Mouse (Mus musculus) E14TG2a.4 (cell line): ENCODE data around the gene Synm.
A peak's percentile ranks its signal among the peaks of the same experiment; 100 is the strongest.

Experiments
- H3K27me3 ChIP-seq: 2 replicates; pipeline ENCODE4 v1.6.1; 2014; ENCODE audit warnings: low read length, control low read depth; ENCODE audit not compliant: insufficient read depth
- H3K36me3 ChIP-seq: 2 replicates; pipeline ENCODE4 v1.6.1; 2014; ENCODE audit warnings: low read length, control low read depth; ENCODE audit not compliant: insufficient read depth
- H3K4me1 ChIP-seq: replicated peaks from 2 replicates; pipeline ENCODE4 v1.6.1; 2014; ENCODE audit warnings: low read depth, low read length, control low read depth
- H3K4me3 ChIP-seq: replicated peaks from 2 replicates; pipeline ENCODE4 v1.5.1; 2014; ENCODE audit warnings: mild to moderate bottlenecking, low read length
- H3K9me3 ChIP-seq: 2 replicates; pipeline ENCODE4 v1.6.1; 2014; ENCODE audit warnings: low read length, control low read depth
- CTCF ChIP-seq: conservative IDR thresholded peaks from 2 replicates; pipeline ENCODE4 v1.5.1; 2014; ENCODE audit warnings: low read length
- NANOG ChIP-seq: IDR thresholded peaks from 2 replicates; pipeline ENCODE4 v1.6.1; 2014; ENCODE audit warnings: borderline replicate concordance, low read length, mixed read lengths
- POU5F1 ChIP-seq: IDR thresholded peaks from 2 replicates; pipeline ENCODE4 v1.6.1; 2014; ENCODE audit warnings: low read length, borderline replicate concordance

The Synm gene

DNA sequence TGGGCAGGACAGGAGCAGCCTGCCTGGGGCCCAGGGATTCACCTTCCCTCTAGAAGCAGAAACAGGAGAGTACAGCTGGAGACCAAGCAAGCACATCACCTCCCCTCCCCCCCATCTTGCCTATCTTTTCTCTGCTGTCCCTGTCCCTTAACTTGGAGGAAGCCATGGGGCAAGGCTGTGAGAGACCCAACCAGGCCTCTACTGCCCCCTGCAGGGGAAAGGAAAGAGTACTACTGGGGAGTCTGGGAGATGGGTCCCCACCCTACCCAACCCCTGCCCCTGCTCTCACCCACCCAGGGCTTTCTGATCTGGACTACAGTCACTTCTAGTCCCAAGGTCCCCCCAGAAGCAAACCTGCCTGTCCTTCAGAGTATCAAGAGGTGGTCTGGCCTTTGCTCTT lies 58.7 kb downstream of the Synm start:
- no peaks in the 10 kb centered on the region; the same call in 1 of the 2 replicates for H3K36me3 ChIP-seq
- H3K4me3 ChIP-seq, result no peak overlapping the region
- TF ChIP-seq NANOG (no peak), POU5F1 (no peak), CTCF (peak; percentile 54)
- peaks cover 5% of the 10 kb centered on the region; the same call in 1 of the 2 replicates for H3K9me3 ChIP-seq
- H3K27me3 ChIP-seq, result peaks cover 3% of the 10 kb centered on the region; the same call in 1 of the 2 replicates
- H3K4me1 ChIP-seq, result peaks cover 14% of the 10 kb centered on the region

DNA sequence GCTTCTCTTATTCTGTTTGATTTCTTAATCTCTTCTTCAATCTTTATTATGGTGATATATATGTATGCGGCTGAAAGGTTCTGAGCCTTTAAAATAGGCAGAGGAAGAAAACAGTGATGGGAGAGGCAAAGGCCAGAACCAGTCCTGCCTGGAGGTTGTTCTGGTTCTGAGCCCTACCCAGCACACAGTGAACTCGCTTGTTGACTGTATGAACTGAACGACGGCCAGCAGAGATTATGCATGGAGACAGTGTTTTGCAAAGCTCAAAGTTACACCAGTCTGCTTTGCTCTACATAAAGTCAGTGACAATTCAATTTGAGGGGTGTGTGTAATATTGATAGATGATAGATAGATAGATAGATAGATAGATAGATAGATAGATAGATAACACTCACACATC lies 60.2 kb downstream of the Synm start:
- H3K4me1 ChIP-seq, result peaks cover 8% of the 10 kb centered on the region; the same call in 1 of the 2 replicates
- peaks cover 5% of the 10 kb centered on the region; the same call in 1 of the 2 replicates for H3K9me3 ChIP-seq
- TF ChIP-seq NANOG (no peak), POU5F1 (no peak)
- H3K4me3 ChIP-seq, result no peak overlapping the region
- peaks cover 3% of the 10 kb centered on the region; the same call in 1 of the 2 replicates for H3K27me3 ChIP-seq
- H3K36me3 ChIP-seq, result no peaks in the 10 kb centered on the region; the same call in 1 of the 2 replicates

DNA sequence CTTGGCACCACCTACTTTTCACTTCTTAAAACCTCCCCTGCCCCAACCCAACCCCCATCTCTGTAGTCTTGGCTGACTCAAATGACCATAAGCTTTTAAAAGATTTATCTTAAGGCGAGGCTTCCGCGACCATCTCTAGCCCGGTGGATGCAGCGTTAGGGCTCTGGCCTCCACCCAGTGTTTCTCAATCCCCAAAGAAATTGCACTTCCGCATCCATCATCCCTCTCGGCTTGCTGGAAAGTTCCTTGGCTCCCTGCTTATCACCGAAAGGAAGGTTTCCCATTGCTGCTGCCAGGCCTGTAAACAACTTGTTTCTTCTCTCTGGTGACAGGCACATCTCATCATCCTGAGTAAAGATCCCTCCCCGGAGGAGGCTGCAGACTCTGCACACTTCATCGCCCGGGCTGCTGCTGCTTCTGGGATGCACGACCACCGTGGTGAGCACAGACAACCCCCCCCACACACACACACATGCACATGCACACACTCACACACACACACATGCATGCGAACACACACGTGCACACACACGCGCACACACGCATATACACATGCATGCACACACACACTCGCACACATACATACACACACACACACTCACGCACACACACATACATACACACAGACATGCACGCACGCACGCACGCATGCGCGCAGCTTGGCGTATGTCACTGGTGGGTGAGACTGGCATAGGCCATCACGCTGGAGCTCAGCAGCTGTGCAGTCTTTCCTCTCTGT lies 61.5 kb downstream of the Synm start:
- Histone ChIP-seq H3K27me3 (peaks cover 3% of the 10 kb centered on the region; the same call in 1 of the 2 replicates), H3K4me1 (peaks cover 14% of the 10 kb centered on the region; the same call in 1 of the 2 replicates), H3K4me3 (no peak overlapping the region), H3K36me3 (no peaks in the 10 kb centered on the region; the same call in 1 of the 2 replicates), H3K9me3 (peaks cover 5% of the 10 kb centered on the region; the same call in 1 of the 2 replicates)
- no peak for TF ChIP-seq NANOG
- no peak for TF ChIP-seq CTCF
- TF ChIP-seq POU5F1, result no peak

DNA sequence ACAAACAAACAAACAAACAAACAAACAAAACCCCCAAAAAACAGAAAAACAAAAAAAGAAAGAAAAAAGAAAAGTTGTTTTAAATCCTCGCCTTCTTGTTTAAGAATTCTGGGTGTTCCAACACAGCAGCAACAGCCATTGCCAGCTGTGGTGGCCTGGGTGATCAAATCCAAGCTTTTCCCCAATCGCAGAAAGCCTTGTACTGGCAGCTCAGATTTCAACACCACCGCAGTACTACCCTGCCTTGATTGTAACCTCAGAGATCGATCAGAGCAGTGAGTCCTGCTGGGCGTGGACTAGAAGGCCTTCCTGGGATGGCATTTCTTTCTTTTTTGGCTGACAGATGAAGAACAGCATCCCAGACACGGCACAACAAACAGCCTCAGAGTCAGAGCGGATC lies 63.6 kb downstream of the Synm start:
- H3K27me3 ChIP-seq, result no peaks in the 10 kb centered on the region
- H3K36me3 ChIP-seq, result no peaks in the 10 kb centered on the region
- TF ChIP-seq POU5F1 (no peak), NANOG (no peak), CTCF (no peak)
- no peaks in the 10 kb centered on the region for H3K9me3 ChIP-seq
- H3K4me1 ChIP-seq, result peaks cover 16% of the 10 kb centered on the region; the same call in 1 of the 2 replicates
- no peak overlapping the region for H3K4me3 ChIP-seq

DNA sequence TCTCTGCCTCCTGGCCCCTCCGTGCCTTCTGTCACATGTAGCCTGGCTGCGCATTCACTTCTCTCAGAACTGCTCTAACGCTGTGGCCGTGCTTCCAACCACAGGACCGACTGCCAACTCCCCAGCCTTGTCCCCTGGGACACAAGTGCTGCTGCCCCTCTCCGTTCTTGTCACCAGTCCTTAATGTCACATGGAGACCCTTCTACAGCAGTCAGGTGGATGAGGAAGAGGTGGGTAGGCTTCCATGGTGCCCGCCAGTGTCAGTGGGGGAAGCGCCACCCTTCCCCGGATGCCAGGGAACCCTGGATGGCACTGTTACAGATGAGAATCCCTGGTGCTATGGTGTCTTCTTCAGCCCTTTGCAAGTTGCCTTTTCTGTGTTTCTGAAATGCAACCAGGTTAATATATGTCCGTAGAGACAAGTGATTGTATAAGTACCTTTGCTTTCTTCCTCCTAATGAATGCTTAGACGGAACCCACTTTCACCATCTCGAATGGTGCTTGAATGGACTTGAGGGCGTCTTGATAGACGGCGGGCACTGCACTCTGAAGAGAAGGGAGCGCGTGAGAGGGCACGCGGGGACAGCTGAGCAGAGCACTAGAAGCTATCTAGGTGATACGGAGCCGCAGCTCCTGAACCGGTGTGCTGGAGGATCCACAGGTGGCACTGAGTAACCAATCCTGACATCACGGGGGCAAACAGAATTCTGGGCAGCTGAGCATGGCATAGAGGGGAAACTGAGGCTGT lies 66.6 kb downstream of the Synm start:
- H3K36me3 ChIP-seq, result peaks cover 5% of the 10 kb centered on the region; the same call in 1 of the 2 replicates
- no peaks in the 10 kb centered on the region for H3K9me3 ChIP-seq
- H3K4me3 ChIP-seq, result peak overlapping the region; percentile 37
- no peaks in the 10 kb centered on the region for H3K27me3 ChIP-seq
- peaks cover 12% of the 10 kb centered on the region; the same call in 1 of the 2 replicates for H3K4me1 ChIP-seq
- TF ChIP-seq POU5F1, result no peak
- TF ChIP-seq CTCF, result no peak
- TF ChIP-seq NANOG, result no peak

DNA sequence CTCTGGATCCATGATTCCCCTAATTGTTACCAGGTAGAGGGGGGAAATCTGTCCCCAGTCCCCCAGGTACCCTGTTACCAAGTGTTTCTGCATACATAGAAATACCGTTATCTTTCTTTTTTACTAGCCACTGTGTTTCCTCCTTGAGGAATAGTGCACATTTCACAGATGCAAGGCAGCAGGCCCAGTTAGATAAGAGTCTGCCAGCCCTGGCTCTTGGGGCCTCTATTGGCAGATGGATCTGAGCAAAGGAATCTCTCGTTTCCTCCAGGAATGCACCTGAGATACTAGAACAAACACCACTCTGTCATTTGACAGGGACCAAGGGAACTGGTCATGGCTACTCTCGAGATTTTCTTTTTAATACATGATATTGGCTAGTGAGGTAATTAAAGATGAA lies 67.4 kb downstream of the Synm start:
- no peaks in the 10 kb centered on the region for H3K9me3 ChIP-seq
- TF ChIP-seq NANOG, result no peak
- TF ChIP-seq CTCF, result no peak
- TF ChIP-seq POU5F1, result no peak
- peaks cover 12% of the 10 kb centered on the region; the same call in 1 of the 2 replicates for H3K4me1 ChIP-seq
- H3K36me3 ChIP-seq, result peaks cover 5% of the 10 kb centered on the region; the same call in 1 of the 2 replicates
- H3K27me3 ChIP-seq, result no peaks in the 10 kb centered on the region
- H3K4me3 ChIP-seq, result no peak overlapping the region

DNA sequence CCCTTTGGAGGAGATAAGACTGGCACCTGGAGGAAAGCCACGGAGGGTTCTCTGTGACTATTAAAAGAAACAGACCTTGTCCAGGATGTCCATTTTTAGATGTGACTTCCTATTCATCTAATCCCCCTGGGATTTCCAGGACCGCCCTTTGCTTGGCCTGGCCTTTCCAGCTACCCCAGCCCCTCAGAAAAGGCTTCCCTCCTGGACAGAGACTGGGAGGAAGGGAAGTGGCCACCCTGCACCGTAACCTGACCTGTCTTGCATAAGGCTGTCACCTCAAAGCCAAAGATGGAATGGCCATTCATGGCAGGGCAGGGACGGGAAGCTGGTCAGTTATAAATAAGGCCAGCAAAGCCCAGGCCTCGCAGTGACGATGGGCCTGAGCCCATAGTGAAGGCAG lies 68.5 kb downstream of the Synm start:
- Histone ChIP-seq H3K27me3 (no peaks in the 10 kb centered on the region), H3K4me3 (no peak overlapping the region), H3K4me1 (peaks cover 12% of the 10 kb centered on the region; the same call in 1 of the 2 replicates), H3K36me3 (peaks cover 5% of the 10 kb centered on the region; the same call in 1 of the 2 replicates), H3K9me3 (no peaks in the 10 kb centered on the region)
- TF ChIP-seq CTCF, result no peak
- TF ChIP-seq POU5F1, result no peak
- no peak for TF ChIP-seq NANOG

DNA sequence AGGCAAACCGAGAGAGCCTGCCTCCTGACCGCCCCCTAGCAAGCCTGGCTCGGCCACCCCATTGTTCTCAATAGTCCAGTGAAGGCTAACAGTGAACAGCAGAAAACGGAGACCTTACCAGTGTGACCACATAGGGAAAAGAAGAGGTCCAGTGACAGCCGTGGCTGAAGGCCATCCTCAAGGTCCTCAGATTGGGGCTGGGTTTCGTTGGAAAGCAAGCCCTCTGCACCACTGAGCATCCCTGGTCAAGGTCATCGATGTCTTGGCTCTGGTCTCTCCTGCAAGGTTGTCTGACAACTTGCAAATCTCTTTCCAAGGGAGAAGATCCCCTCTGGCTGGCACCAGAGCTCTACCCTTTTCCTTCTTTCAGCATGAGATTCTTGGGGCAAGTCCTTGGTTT lies 69.7 kb downstream of the Synm start:
- Histone ChIP-seq H3K4me3 (no peak overlapping the region), H3K4me1 (peaks cover 12% of the 10 kb centered on the region; the same call in 1 of the 2 replicates), H3K36me3 (peaks cover 13% of the 10 kb centered on the region), H3K9me3 (no peaks in the 10 kb centered on the region), H3K27me3 (no peaks in the 10 kb centered on the region)
- TF ChIP-seq POU5F1 (no peak), CTCF (no peak), NANOG (no peak)
